Mouse (Mus musculus): ENCODE measurements around the gene Gm42674. TPM values are rescaled to one million over a fixed set of nuclear protein-coding genes. Genes with fewer than 3 reads are reported as not detected.

The Gm42674 gene
- polyA plus RNA-seq (2012; rRNA removed) (not detected in 2 replicates), polyA plus RNA-seq (2014; fragmentation: Nextera tagmentation; extraction: Ambion mirVana) (not detected in 2 replicates)

DNA sequence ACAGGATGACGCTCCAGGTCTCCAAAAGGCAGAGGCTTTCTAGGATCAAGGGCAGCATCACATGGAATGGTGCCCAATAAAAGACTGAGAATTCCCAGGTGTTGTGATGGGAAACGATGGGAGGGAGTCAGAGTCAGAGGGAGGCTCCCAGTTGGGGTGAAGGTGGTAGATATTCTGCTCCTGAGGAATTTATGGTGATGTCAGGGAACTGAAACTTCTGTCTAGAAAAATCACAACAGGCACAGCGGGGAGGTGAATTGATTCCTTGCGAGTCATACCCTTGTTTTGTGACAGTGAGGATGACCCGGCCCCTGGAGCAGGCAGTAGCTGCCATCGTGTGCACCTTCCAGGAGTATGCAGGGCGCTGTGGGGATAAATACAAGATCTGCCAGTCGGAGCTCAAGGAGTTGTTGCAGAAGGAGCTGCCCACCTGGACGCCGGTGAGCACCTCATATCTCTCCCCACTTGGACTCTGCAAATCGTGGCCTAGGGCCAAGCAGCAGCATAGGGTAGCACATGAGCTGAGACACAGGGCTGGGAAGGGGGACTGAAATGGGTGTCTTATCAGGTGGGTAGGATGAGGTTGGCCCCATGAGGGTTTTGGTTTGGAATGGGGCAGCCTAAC, at the start of gene Gm42674:
TSS of gene Gm42674 (plus strand) at position 419 of the 625 bp plus-strand sequence.
- 79% methylated on average over 11 of the region's 11 CpGs for WGBS
- no peaks in the 10 kb centered on the region for H3K36me3 ChIP-seq (ENCODE audit: control insufficient read depth, insufficient read depth, low read length)
- DNase-seq (ENCODE audit: low spot score) (no peak), ATAC-seq (ENCODE audit: low FRiP score, low read depth) (no peak)
- H3K27me3 ChIP-seq (ENCODE audit: control insufficient read depth, insufficient read depth, low read length): no peaks in the 10 kb centered on the region
- no peak within 1 kb of the TSS for H3K9ac ChIP-seq (ENCODE audit: low read depth, low read length, severe bottlenecking)
- H3K4me2 ChIP-seq (replicated peaks; ENCODE audit: low read depth, low read length, severe bottlenecking): no peak within 1 kb of the TSS
- H3K4me3 ChIP-seq (replicated peaks; ENCODE audit: low read length): no peak within 1 kb of the TSS
- TF ChIP-seq POLR2A (IDR thresholded peaks at IDR 0.05; ENCODE audit: borderline replicate concordance, extremely low read depth, insufficient read depth, insufficient read length): no peak
- H3K9me3 ChIP-seq (ENCODE audit: control insufficient read depth, low read length): no peaks in the 10 kb centered on the region
- H3K4me1 ChIP-seq (ENCODE audit: control insufficient read depth, insufficient read depth, low read length): peaks cover 33% of the 10 kb centered on the region
- no peak within 1 kb of the TSS for H3K27ac ChIP-seq (replicated peaks; ENCODE audit: low read depth, low read length)

DNA sequence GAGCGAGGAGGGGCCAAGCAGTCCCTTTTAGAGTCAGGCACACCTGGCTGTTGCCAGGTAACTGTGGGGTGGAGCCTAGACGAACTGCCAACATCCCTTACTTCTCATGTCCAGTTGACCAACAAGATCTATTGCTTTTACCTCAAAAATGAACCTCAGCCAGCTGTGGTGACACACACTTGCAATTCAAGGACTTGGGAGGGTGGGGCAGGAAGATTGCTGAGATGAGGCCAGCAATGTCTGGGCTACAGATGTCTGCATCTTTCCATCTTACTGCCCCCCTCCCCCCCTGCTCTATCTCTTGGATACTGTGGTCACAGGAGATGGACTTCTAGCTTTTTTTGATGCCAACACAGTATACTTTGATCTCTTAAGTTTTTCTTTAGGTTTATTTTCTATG, 49.5 kb upstream of the Gm42674 start:
- no peaks in the 10 kb centered on the region for H3K36me3 ChIP-seq (ENCODE audit: control insufficient read depth, insufficient read depth, low read length)
- no peak overlapping the region for H3K4me2 ChIP-seq (replicated peaks; ENCODE audit: low read depth, low read length, severe bottlenecking)
- H3K4me3 ChIP-seq (replicated peaks; ENCODE audit: low read length): no peak overlapping the region
- no peak overlapping the region for H3K9ac ChIP-seq (ENCODE audit: low read depth, low read length, severe bottlenecking)
- no peak overlapping the region for H3K27ac ChIP-seq (replicated peaks; ENCODE audit: low read depth, low read length)
- ATAC-seq (ENCODE audit: low FRiP score, low read depth): no peak
- WGBS: 78% methylated on average over 2 of the region's 2 CpGs
- DNase-seq (ENCODE audit: low spot score): no peak
- H3K9me3 ChIP-seq (ENCODE audit: control insufficient read depth, low read length): no peaks in the 10 kb centered on the region
- peaks cover 5% of the 10 kb centered on the region; the same call in 1 of the 2 replicates for H3K4me1 ChIP-seq (ENCODE audit: control insufficient read depth, insufficient read depth, low read length)
- no peak for TF ChIP-seq POLR2A (IDR thresholded peaks at IDR 0.05; ENCODE audit: borderline replicate concordance, extremely low read depth, insufficient read depth, insufficient read length)
- H3K27me3 ChIP-seq (ENCODE audit: control insufficient read depth, insufficient read depth, low read length): no peaks in the 10 kb centered on the region

DNA sequence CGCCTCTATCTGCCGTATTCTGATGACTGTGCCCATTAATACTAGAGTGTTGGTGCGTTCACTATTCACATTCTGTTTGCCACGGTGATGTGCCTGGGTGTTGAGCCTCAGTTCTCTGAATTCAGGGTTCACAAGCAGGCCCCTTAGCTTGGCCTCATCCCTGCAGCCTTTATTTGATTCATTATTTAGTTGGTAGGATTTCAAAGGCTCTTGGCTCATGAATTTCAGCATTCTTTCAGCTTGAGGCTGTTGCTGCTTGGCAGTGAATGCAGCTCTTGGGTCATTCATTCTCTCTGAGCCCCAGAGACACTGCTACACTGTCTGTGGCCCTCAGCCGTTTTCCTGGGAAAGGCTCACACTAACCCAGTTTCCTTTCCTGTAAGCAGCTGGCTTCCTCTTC, 45.8 kb upstream of the Gm42674 start:
- H3K9ac ChIP-seq (ENCODE audit: low read depth, low read length, severe bottlenecking): no peak overlapping the region
- TF ChIP-seq POLR2A (IDR thresholded peaks at IDR 0.05; ENCODE audit: borderline replicate concordance, extremely low read depth, insufficient read depth, insufficient read length): no peak

GRCm38 (mm10) chr3:90560008-90560628, 41.6 kb upstream of the Gm42674 start, which contains the start of gene S100a3:
TSS of gene S100a3 (plus strand) at chr3:90560578.
- Histone ChIP-seq H3K4me3 (replicated peaks; ENCODE audit: low read length) (no peak within 1 kb of the TSS), H3K27me3 (ENCODE audit: control insufficient read depth, insufficient read depth, low read length) (no peaks in the 10 kb centered on the region), H3K27ac (replicated peaks; ENCODE audit: low read depth, low read length) (no peak within 1 kb of the TSS), H3K36me3 (ENCODE audit: control insufficient read depth, insufficient read depth, low read length) (no peaks in the 10 kb centered on the region), H3K4me2 (replicated peaks; ENCODE audit: low read depth, low read length, severe bottlenecking) (no peak within 1 kb of the TSS), H3K9me3 (ENCODE audit: control insufficient read depth, low read length) (no peaks in the 10 kb centered on the region), H3K4me1 (ENCODE audit: control insufficient read depth, insufficient read depth, low read length) (no peaks in the 10 kb centered on the region), H3K9ac (ENCODE audit: low read depth, low read length, severe bottlenecking) (no peak within 1 kb of the TSS)
- TF ChIP-seq POLR2A (IDR thresholded peaks at IDR 0.05; ENCODE audit: borderline replicate concordance, extremely low read depth, insufficient read depth, insufficient read length): no peak
- DNase-seq (ENCODE audit: low spot score) (peak; percentile 21), ATAC-seq (ENCODE audit: low FRiP score, low read depth) (peak; percentile 86)
- 59% methylated on average over 6 of the region's 6 CpGs for WGBS

More for the DNA sequence above, 45.8 kb upstream of the Gm42674 start:
- Histone ChIP-seq H3K4me3 (replicated peaks; ENCODE audit: low read length) (no peak overlapping the region), H3K36me3 (ENCODE audit: control insufficient read depth, insufficient read depth, low read length) (no peaks in the 10 kb centered on the region), H3K4me1 (ENCODE audit: control insufficient read depth, insufficient read depth, low read length) (no peaks in the 10 kb centered on the region), H3K4me2 (replicated peaks; ENCODE audit: low read depth, low read length, severe bottlenecking) (no peak overlapping the region), H3K9me3 (ENCODE audit: control insufficient read depth, low read length) (no peaks in the 10 kb centered on the region), H3K27ac (replicated peaks; ENCODE audit: low read depth, low read length) (no peak overlapping the region), H3K27me3 (ENCODE audit: control insufficient read depth, insufficient read depth, low read length) (no peaks in the 10 kb centered on the region)
- ATAC-seq (ENCODE audit: low FRiP score, low read depth) (no peak), DNase-seq (ENCODE audit: low spot score) (peak; percentile 53)
- WGBS: 59% methylated on average over 5 of the region's 5 CpGs

GRCm38 (mm10) chr3:90574691-90575090, 27.0 kb upstream of the Gm42674 start:
- H3K27me3 ChIP-seq (ENCODE audit: control insufficient read depth, insufficient read depth, low read length): no peaks in the 10 kb centered on the region
- no peak overlapping the region for H3K9ac ChIP-seq (ENCODE audit: low read depth, low read length, severe bottlenecking)
- WGBS: 85% methylated on average over 5 of the region's 5 CpGs
- ATAC-seq (ENCODE audit: low FRiP score, low read depth): no peak
- H3K9me3 ChIP-seq (ENCODE audit: control insufficient read depth, low read length): no peaks in the 10 kb centered on the region
- H3K4me1 ChIP-seq (ENCODE audit: control insufficient read depth, insufficient read depth, low read length): peaks cover 4% of the 10 kb centered on the region; the same call in 1 of the 2 replicates
- no peaks in the 10 kb centered on the region for H3K36me3 ChIP-seq (ENCODE audit: control insufficient read depth, insufficient read depth, low read length)
- no peak overlapping the region for H3K4me2 ChIP-seq (replicated peaks; ENCODE audit: low read depth, low read length, severe bottlenecking)
- no peak for DNase-seq (ENCODE audit: low spot score)
- no peak overlapping the region for H3K27ac ChIP-seq (replicated peaks; ENCODE audit: low read depth, low read length)
- no peak overlapping the region for H3K4me3 ChIP-seq (replicated peaks; ENCODE audit: low read length)
- no peak for TF ChIP-seq POLR2A (IDR thresholded peaks at IDR 0.05; ENCODE audit: borderline replicate concordance, extremely low read depth, insufficient read depth, insufficient read length)
